Mouse (Mus musculus): ENCODE data around the gene 2900026A02Rik. TPM values are rescaled to one million over a fixed set of nuclear protein-coding genes. Genes with fewer than 3 reads are reported as not detected.

2900026A02Rik gene
- total RNA-seq, 4 experiments from 2014 or later: 13.5 to 20.0 (median 15.7) TPM

DNA sequence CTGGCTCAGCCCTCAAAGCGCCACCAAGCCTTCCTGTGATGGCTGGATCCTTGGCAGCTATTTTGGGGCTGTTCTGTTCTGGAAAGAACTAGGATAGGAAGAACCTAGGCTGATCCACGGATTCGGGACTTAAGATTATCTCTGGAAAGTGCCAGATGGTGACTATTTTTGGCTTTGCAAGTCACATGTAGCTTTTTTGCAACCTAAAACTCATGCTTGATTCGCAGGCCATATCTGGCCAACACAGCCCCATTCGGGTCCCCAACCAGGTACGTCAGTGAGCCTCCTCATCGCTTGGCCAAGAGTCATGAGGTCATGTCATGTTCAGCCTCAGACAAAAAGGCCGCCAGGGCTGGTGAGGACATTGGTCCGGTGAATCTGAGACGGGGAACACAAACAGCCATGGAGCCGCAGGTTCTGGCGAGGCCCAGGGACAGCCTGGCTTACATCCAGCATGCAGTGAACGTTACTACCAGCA lies 73.0 kb downstream of the 2900026A02Rik start:
- DNase-seq: no peak

DNA sequence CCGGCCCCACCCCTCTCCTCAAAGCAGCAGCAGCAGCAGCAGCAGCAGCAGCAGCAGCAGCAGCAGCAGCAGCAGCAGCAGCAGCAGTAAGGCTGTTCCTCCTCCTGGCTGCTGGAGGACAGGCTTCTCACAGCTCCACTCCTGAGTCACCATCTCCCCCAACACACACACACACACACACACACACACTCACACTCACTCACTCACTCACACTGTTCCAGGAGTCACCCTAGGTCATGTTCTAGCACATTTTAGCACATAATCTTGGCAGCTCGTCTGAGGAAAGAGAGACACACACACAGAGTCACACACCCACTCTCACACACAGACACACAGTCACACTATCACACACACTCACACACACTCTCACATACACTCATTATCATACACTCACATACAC lies 74.4 kb downstream of the 2900026A02Rik start:
- DNase-seq: no peak

DNA sequence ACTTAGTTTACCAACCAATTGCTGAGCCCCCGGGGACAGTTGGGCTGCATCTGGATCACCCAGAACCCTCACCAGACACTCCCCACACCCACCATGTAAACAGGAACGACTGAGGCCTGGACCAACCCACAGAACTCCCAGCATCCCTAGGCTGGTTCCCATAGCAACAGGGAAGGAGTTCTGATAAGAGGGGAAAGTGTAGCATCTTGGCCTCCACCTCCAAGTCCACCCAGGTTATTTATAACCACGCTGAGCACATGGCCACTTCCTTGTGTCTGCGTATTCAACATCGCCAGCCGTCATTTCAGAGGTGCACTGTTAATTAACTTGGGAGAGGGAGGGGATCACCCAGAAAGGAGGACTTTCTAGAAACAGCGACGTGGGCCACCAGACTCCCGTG lies 75.9 kb downstream of the 2900026A02Rik start:
- no peak for DNase-seq

DNA sequence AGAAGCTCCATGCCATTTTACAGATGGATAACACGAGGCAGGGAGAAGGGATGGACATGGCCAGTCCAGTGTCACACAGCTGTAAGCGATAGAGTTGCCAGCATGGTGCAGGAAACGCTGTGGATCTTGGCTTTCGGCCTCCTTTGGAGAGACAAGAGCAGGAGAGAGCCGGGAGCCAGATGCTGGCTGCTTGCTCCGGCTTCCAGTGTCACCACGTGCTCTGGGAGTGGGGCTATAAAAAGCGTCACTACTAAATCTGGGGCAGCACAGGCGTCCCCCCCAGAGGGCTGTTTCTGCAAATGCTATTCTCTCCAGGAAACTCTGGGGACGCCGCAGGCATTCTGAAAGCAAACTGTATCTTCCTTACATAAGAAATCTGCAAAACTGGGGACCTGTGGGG lies 78.5 kb downstream of the 2900026A02Rik start:
- no peak for DNase-seq

DNA sequence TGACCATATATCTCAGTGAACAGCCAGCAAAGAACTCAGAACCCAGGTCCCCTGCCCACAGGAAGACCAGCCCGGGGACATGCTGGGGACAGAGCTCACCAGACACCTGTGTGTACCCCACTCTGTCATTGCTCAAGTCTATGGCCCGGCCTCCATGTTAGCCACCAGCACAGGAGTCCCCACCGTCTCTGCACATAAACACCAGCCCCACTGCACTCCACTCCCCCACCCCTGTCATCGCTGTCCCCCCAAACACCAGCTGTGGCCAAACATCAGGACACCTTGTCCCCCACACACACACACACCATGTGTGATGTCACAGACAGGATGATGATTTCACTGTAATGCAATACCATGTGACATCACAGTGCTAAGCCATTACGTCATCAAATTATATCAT lies 79.0 kb downstream of the 2900026A02Rik start:
- DNase-seq: no peak

DNA sequence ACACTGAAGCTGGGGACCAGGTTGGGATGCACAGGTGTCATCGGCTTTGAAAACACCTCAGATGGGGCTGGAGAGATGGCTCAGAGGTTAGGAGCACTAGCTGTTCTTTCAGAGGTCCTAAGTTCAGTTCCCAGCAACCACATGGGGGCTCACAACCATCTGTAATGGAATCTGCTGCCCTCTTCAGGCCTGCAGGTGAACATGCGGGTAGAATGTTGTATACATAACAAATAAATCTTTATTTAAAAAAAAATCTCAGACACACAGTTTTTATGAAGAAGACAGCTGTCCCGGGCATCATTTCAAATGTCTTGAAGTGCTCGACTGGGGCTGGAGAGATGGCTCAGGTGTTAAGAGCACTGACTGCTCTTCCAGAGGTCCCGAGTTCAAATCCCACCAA lies 80.2 kb downstream of the 2900026A02Rik start:
- no peak for DNase-seq

DNA sequence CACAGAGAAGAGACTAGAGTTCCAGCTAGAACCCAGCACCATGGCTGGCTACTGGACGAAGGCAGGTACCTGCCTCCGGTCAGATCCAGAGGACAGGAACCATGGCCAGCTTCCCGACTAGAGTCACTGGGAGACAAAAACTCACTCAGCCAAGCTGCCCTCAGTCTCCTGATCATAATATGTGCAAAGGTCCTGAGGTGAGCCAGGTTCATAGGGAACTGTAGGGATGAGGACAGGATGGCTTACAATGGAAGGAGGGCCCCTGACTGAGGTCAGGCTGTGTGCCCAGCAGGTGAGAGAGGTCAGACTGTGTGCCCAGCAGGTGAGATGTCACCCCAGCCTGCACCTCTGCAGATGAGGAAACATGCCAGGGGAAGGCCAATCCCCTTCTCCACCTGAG lies 81.0 kb downstream of the 2900026A02Rik start:
- DNase-seq: no peak

DNA sequence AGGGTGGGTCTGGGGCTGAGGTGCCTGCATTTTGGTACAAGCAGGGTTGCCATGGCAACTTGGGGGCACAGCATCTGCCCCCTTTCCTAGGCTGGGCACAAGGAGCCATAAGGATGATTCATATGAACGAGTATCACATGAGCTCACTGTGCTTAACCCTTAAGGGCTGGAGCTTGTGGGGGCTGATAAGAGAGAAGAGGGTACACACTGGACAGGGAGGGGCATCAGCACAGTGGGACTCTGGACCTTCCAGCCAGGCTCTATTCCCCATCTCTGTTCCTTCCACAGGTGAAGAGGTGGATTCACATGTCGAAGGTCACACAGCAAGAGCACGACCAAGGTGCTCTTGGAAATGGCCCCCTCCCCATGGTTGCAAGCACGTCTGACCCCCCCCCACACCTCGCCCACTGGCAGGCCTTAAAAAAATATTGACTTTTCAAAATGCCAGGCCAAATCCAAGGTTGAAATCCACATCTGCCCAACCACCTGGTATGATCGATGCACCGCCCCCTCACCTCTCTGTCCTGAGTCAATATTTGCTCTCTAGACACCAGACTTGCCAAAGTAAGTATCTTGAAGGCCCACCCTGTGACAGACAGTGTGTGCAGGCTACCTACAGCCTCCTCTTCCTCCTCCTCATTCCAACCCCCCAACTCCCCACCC lies 81.8 kb downstream of the 2900026A02Rik start:
- no peak for DNase-seq

DNA sequence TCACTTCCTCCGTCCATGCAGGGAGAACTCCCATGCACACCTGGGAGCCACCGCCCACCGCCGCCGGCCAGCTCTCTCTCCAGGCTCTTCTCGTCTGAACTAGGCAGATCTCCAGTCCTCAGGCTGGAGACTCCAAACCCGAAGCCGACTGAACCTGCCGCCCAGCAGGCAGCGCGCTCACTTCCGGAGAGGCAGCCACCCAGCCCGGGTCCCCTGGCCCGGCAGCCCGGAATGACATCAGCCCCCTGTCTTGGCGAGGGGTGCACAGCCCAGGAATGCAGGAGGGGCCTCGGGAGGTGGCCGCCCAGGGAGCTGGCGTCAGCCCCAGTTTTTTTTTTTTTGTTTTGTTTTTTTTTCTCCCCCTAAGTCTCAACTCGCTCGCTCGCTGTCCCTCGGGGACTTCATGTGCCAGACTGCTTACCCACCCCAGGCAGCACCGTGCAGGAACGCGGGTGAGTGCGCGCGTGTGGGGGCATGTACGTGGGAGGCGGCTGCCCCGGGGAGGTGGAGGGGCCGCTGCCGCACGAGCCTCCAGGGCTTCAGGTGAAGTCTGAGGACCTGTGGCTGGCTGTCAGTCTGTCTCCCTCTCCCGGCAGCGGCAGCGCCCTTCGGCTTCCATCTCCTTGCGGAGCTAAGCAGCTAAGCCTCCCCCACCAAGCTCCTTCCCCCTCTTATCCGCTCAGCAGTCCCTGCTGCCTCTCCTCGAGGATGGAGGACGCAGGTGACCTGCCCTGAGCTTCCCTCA lies 82.5 kb downstream of the 2900026A02Rik start:
- DNase-seq: peak; percentile 33

DNA sequence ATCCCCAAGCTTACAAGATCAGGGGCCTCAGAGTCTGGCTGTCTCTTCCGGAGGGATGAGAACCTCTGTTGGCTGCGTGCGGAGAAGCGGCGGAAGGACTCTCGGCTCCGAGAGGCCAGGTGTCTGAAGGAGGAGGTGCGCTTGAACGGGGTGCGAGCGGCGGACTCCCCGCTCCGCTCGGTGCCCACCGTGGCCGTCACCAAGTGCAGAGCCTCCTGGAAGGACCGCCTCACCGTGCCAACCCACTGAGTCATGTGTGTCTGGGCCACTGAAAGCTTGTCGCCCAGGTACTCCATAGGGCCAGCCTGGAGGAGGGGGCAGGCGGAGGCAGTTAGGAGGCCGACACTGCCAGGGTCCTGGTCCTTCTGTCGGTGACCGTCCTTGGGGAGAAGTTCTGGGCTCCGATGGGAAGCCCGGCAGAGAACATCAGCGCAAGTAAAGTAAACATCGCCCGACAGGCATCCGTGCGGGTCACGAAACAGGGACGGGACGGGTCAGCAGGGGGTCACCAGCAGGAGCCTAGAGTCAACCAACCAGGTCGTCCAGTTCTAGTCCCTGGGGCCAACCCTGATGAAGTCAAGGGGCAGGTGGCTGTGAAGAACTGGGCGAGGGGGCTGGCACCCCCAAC lies 83.2 kb downstream of the 2900026A02Rik start:
- DNase-seq: no peak

DNA sequence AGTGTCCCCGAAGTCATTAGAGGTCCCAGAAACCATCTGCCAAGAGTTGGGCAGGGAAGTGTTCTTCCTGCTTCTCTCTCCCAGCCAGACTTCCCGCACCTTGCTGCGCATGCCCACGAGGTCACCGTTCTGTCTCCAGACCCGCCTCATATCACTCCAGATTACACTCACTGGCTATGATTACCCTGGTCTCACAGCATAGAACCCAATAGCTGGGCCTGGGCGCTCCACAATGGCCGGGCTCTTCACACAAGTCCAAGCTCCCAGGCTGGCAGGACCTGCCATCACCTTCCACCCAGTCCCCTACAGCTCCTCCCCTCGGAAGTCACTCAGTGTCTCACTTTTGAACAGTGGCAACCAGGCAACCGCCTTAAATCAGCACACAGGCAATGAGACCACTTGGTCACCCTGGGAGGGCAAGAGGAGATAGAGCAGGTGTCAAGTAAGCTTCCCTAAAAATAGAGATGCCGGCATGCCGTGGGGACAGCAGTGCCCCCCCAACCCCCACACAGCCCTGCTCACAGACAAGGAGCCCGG lies 84.0 kb downstream of the 2900026A02Rik start:
- no peak for DNase-seq

DNA sequence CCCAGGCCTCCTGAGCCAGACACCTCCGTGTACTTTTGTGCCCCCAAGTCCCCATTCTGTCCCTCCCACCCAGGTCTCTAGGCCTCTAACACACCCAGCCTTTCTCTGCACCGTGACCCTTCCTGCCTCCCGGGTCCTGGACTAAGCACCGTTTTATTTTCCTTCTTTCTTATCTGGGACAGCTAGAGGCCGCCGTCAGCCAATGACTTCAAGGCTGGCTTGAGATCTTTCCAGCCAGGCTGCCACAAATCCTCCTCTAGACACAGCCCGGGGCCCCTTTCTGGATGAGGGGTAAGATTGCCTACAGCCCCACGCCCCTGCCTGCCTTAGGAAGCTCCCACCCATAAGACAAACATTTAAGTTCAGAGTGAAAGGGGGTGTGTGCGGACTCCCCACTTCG lies 85.5 kb downstream of the 2900026A02Rik start:
- no peak for DNase-seq

DNA sequence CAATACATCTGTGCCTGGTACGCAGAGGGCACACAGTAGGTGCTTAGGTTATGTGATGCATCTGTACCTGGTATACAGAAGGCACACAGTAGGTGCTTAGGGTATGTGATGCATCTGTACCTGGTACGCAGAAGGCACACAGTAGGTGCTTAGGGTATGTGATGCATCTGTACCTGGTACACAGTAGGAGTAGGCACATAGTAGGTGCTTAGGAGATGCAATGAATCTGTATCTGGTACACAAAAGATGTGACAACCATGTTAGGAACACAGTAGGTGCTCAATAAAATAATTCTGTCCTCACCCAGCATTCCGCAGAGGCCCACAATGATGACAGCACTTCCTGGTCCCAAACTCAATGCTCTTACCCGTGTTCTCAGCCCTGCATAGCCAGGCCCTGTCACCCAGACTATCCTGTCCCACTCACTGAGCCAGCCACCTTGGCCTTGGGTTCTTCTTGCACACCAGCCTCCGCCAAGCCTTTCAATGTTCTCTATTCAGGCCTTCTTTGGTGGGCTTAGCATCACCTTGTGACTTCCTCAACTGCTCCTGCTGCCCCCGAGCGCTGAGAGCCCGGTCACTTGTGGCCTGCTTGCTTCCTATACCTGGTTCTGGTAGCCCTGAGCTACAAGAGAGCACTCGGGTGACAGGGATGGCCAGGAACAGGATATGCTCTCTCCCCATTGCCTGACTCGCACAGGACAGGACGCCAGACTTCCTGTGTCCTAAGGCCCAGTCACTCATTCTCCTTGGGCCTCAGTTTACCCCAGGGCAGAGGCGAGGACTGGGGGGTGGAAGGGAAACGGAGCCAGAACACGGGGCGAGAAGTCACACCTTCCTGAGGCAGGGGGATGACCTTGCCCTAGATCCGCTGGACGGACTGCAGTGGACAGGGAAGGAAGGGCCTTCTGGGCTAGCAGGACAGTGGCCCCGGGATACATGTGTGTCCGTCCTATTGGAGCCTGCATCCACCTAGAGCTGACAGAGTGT lies 87.0 kb downstream of the 2900026A02Rik start:
- DNase-seq: no peak

DNA sequence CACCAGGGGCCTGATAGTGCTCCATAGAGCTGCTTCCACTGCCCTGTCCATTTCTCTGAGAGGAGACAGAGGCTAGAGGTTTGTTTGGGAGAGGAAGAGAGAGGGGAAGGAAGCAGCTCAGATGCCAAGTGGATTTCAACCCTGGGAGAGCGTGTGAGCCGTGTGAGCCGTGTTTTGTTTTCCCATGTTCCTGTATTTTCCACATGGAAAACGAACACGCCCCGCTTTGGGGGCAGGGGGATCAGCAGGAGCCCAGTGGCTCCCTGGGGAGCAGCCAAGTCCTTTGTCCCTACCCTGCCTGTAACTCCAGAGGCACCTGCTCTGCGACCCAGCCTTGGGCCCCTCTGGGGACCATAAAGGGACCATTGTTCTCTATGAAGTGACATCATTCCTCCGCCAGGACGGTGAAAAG lies 88.0 kb downstream of the 2900026A02Rik start:
- DNase-seq: no peak

DNA sequence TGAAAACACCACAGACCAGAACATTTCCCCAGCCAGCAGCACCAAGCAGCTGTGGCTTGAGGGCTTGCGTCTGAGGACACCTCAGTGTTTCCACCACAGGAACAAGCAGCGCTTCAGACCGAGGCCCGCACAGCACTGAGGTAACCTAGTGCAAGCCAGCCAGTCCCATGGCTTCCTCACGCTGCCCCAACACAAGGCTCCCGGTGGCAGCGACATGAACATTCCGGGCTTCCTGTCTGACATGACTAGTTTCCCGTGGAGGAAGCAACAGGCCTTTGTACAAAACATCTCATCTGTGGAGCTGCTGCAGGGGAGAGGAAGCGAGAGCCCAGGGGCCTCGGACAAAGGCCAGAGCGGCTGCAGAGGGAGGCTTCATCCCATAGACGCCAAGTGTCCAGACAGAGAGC lies 88.4 kb downstream of the 2900026A02Rik start:
- DNase-seq: no peak

DNA sequence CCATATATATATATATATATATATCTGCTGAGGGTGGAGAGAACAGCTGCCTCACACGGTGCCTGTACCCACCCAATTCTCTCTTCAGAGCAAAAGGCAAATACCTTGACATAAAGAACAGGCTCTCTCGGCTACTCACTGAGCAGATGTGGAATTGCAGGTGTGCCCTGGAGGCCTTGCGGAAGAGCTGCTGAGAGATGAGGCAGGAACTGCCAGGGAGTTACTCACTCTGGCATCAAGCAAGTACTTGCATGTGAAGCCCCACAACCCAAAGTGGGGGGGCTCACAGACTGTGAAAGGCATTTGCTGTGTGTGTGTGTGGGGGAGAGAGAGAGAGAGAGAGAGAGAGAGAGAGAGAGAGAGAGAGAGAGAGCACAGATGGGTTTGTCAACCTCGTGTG lies 92.6 kb downstream of the 2900026A02Rik start:
- DNase-seq: no peak

DNA sequence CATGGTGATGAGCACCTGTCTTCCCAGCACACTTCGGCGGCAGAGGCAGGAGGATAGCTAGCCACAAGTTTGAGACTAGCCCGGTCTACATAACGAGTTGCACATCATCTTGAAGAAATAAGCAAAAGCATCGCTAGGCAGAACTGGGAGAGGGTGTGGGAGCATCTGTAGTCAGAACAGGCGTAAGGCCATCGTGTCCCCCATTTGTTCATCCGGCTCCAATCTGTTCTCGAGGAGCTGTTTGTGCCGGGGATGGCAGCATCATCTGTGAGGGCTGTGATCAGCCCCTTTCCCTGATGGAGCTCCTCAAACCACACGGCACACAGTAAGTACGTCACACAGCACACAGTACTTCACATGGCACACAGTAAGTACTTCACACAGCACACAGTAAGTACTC lies 94.6 kb downstream of the 2900026A02Rik start:
- DNase-seq: no peak

DNA sequence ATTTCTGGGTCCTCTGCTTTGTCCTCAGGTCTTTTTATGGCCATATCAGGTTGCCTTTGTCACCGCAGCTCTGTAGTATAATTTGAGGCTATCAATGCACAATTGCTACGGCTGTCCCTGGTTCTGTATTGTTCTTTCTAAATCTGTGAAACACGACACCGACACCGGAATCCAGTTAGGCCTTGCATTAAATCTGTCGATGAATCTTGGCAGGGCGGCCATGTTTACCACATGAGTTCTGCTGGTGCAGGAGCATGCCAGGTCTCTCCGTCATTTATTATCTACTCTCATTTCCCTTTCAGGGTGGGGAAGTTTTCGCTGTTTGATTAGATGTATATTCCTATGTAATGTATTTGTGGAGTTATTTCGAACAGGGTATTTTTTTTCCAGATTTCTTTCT lies 97.3 kb downstream of the 2900026A02Rik start:
- DNase-seq: no peak

DNA sequence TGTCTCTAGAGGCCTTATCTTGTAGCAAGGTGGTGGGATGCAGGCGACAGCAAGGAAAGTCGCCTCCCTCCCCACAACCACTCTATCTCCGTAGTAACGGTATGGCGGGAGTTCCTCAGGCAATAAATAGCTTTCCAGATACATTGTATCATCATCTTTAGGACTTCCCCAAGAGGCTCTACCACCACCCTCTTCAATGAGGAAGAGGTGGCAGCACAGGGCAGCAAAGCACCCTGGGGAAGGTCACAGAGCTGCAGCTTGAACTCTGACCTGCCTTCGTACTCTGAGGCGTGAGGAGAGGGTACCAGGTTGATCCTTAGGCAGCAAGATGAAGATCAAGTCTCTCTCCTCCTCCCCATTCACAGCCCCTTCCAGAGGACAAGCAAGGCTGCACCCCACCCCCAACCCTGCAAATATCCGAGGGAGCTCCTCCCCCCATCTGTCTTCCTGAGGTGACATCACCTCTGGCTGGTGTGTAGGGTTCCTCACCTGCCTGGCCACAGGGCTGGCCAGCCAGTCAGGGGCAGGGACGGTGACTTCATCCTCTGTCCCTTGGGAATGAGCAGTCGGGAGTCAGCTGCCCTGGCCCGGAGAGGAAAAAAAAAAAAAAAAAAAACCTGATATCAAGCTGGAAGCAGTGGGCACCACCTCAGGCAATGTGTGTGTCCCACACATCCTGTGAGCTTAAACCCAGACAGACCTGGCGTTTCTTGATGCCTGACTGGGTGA lies 98.5 kb downstream of the 2900026A02Rik start:
- DNase-seq: no peak

DNA sequence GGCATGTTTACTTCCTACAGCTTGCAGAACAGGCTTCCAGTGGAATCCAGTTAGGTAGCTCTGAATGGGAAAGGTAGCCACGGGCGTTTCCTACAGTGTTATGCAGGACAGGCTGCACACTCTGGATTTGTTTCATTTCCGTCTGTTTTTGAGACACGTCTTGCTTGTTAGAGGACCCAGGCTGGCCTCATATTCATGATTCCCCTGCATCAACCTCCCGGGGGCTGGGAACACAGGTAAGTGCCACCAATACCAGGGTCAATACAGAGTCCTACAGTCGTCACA lies 99.5 kb downstream of the 2900026A02Rik start:
- DNase-seq: no peak

DNA sequence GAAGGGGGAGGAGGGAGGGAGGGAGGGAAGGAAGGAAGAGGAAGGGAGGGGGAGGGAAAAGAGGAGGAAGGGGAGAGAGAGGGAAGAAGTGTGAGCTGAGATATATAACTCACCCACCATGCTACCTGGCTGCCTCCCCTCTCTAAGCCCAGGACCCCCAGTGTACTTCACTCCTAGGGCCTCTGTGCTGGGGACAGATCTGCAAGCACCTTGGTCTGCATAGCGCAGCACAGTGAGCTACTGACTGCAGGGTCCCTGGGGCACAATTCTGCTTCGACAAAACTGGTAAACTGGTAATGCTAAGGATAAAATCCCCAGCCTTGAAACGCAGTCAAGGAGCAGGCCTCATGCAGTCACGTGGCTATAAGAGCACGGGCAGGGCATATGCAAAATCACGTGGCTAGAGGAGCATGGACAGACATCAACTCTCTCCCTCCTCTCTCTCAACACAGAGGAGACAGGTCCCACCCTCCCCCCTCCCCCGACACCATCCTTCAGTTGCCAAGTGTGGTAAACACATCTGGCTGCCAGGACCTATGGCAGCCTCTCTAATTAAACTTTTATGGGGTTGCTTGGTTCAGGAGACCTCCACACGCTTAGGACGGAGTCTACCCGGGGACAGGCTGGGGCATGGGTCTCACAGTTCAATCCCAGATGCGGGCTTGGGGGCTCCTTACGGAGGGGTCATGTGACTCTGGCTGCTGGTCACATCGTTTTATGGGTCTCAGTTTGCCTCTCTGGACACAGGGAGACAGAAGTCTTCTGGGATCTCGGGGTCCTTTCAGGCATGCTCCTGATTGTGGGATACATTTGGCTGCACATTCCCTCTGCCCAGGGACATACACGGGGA lies 100.1 kb downstream of the 2900026A02Rik start:
- DNase-seq: no peak

Measured in adrenal gland, adult 8-10 months (tissue).